Mouse (Mus musculus) cerebellum, postnatal 4 days (tissue): Measurements from ENCODE around the gene Arid1b.

Experiments used
- DNase-seq, 2 experiments: peaks; one replicate each; pipeline ENCODE4 v3.0.0; 2022; ENCODE audit warnings: low spot score in 2 of 2, mixed read lengths in 1 of 2

Arid1b gene

DNA sequence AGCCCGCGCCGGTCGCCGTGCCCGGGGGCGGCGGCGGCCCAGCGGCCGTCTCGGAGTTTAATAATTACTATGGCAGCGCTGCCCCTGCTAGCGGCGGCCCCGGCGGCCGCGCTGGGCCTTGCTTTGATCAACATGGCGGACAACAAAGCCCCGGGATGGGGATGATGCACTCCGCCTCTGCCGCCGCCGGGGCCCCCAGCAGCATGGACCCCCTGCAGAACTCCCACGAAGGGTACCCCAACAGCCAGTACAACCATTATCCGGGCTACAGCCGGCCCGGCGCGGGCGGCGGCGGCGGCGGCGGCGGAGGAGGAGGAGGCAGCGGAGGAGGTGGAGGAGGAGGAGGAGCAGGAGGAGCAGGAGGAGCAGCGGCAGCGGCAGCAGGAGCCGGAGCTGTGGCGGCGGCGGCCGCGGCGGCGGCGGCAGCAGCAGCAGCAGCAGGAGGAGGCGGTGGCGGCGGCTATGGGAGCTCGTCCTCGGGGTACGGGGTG lies 1.5 kb downstream of the Arid1b start:
- DNase-seq = peak in 1 of 2 experiments; percentile 38

GRCm38 (mm10) chr17:4996121-4996813 lies 2.1 kb downstream of the Arid1b start:
- DNase-seq = peak in 1 of 2 experiments; percentile 59

DNA sequence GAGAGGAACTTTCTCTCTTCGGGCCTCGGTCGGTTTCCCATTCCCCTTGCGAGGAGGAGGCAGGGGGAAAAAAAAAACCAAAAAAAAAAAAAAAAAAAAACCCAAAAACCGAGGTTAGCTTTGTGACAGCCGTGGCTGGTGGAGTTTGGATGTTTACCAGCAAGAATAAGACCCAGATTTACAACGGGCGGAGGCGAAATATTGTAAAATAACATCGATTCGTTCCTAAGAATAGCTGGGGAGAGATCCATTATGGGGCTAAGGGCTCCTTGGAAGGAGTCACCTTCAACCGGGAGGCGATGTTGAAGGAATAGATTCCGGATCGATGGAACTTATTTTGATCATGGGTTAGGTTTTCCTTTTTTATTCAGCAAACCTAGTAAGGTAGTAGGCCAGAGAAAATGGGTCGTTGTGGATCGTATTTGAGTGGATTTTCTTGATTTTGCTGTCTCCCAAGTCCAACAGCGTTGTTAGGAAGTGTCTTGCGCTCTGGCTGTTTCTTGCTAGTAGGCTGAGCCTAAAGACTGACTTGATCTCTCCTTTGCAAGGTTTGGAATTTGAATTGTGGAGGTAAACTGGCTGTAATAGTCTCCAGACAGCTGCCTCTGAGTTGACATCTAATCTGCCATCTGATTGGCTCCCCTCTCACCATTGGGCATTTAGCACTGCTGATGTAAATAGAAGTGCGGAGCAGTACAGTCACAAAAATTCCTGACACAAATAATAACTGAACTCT lies 2.9 kb downstream of the Arid1b start:
- no peak for DNase-seq

GRCm38 (mm10) chr17:4997968-4998367 lies 3.8 kb downstream of the Arid1b start:
- no peak for DNase-seq

DNA sequence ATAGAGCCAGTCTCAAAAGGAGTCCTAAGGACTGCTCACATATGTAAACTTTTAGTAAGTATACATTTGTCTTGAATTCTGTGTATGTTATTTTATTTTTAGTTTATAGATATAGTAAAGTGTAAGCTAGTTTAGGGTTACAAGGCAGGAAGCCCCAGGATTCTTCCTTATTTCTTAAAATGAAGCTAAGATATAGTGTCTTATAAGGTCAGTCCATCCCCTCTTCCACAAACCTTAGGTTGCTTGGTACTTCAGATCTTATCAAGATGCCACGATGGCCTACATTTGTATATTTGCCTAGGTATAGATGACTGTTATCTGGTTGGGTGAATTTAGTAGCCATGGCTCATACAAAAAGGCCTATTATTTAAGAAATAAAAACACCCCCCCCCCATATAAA lies 5.1 kb downstream of the Arid1b start:
- DNase-seq = no peak

DNA sequence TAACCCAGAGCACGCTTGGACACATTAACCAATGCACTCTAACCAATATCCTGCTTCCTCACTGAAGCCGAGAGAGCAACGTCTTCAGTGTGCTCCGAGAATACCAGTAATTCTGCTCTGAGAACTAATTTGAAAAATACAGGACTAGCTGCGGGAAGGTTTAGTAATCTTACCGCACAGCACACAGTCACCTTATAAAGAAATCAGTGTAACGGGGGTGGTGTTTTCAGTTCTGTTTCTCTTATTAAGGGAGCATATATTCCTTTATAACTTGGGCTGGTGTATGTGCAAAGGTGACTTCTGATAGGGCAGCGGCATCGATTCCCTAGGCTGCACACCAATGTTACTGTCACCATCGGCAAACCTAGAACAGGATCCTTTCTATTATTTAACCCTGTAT lies 5.9 kb downstream of the Arid1b start:
- no peak for DNase-seq

DNA sequence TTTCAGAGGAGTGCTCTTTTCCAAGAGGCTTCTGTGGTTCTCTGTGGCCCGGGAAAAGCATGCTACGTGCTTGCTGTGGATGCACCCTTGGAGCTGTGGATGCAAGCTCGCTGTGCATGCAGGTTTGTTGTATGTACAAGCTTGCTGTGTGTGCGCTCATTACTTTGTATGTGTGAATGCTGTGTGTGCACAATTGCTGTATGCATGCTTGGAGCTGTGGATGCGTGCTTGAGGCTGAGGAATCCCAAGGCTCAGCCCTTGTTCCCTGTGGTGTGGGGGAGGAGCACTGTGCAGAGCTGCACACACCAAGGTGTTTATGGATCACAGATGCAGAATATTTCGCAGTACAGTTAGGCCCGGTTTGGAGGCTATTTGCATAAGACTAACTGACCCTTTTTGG lies 6.7 kb downstream of the Arid1b start:
- DNase-seq = no peak

GRCm38 (mm10) chr17:5001531-5002131 lies 7.5 kb downstream of the Arid1b start:
- DNase-seq = no peak

GRCm38 (mm10) chr17:5002937-5003508 lies 8.9 kb downstream of the Arid1b start:
- peak in 1 of 2 experiments; percentile 20 for DNase-seq

- DNase-seq = no peak
Observed at GRCm38 (mm10) chr17:5004266-5004665, 10.1 kb downstream of the Arid1b start.

DNA sequence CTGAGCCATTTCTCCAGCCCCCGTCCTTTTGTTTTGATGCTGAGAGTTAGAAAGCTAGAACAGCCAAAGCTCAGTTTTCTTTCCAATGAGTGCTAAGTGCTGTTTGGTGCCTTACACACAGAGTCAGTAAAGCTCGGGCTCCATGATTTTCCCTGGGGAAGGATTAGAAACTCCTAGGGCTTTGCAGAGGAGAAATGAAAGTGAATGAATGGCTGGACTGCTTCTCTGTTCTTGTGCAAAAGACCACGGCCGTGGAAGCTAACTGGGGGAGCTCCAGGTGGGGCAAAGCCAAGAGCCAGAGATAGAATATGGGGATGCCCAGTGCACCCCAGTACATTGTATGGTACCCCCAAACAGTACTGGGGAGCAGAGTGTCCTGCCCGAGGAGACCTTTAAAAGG lies 10.6 kb downstream of the Arid1b start:
- peak in 1 of 2 experiments; percentile 11 for DNase-seq

DNA sequence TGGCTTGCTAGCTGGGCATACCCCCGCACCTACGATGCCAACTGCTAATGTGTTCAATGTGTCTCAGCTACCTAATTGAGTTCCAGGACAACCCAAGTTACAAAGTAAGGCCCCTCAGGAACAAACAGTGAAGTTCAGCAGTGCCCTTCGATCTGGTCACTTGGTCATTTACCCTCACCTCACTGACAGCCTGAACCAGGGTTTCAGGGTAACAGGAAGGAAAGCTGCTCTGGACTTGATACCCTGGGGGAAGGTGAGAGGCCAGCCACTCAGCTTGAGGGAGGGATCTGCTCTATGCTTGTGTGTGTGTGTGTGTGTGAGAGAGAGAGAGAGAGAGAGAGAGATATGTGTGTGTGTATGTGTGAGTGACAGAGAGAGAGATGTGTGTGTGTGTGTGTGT lies 11.2 kb downstream of the Arid1b start:
- DNase-seq = peak in 1 of 2 experiments; percentile 6

GRCm38 (mm10) chr17:5007156-5007658 lies 13.1 kb downstream of the Arid1b start:
- peak in 1 of 2 experiments; percentile 20 for DNase-seq

DNA sequence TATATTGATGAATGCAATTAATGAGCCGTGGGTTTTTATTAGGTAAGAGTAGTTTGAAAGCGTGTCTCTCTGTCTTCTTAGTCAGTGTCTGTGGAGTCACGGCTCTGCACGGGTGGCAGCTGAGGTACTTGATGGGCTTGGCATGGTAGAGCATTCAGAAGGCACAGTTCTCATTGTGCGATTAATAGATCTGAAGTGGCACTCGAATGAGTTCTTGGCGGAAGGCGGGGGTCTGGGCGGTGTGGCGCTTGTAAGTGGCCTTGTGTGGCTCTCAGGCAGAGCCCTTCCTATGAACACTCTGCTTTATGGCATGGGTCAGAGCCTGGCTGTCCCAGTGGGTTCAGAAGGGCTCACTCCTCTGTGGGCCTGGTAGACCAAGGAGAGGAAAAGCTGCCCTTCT lies 14.1 kb downstream of the Arid1b start:
- no peak for DNase-seq

GRCm38 (mm10) chr17:5008761-5009160 lies 14.6 kb downstream of the Arid1b start:
- DNase-seq = no peak

GRCm38 (mm10) chr17:5009526-5010260 lies 15.6 kb downstream of the Arid1b start:
- no peak for DNase-seq

DNA sequence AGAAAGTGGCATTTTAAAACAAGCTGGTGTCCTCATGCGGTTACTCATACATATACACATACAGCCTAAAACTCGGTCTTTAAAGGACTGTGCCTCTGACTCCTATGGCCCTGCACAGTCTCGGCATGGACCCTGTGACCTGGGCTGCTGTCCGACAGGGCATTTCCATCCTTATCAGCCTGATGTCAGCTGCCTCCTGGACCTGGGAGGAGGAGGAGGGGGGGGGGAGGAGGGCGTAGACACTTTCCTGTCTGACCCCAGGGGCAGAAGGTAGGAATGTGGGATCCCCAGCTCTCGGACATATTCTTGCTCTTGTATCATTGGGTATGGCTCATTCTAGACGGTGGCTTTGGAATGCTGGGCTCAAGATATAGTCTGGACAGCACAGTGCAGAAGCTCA lies 16.6 kb downstream of the Arid1b start:
- no peak for DNase-seq

- no peak for DNase-seq
Observed at GRCm38 (mm10) chr17:5012091-5012490, 18.0 kb downstream of the Arid1b start.

GRCm38 (mm10) chr17:5012517-5012916 lies 18.4 kb downstream of the Arid1b start:
- no peak for DNase-seq

- DNase-seq = no peak
Observed at GRCm38 (mm10) chr17:5014327-5014957, 20.3 kb downstream of the Arid1b start.

DNA sequence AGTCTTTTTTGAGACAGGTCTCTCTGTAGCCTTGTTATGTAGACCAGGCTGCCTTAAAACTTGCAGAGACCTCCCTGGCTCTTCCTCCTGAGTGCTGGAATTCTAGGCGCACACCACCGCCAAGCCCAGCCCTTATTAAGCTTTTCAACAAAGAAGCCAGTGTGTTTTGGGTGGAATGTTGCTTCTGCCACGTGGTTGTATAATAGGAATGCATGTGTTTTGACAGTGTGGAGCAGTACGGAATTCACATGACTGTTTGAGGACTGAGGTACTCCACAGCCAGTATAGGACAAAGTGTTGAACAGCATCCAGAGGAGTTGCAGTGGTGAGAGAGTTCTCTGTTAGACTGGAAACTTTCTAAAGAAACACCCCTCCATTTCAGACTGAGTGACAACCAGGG lies 22.3 kb downstream of the Arid1b start:
- no peak for DNase-seq
